Mouse (Mus musculus) midbrain, embryonic 14.5 days (tissue): ENCODE measurements at regions not wholly inside any gene's neighbourhood (a gene's known extent, or its start where the extent isn't known, plus 50 kb on each side); places are given as distances from the start of the nearest gene placed in this dataset.

Experiments
- ATAC-seq: fragments of 200-750 bp; cut with Nextera tagmentation; 2 replicates; pipeline ENCODE4 v1.8.0; 2017; ENCODE audit warnings: moderate number of reproducible peaks, moderate library complexity; ENCODE audit not compliant: low FRiP score, low TSS enrichment
- DNase-seq: peaks from one replicate; pipeline ENCODE4 v3.0.0-alpha.2; 2015
- H3K27ac ChIP-seq: fragments of 300-500 bp; sonication (generic); replicated peaks from 2 replicates; pipeline ENCODE4 v1.5.1; 2014; ENCODE audit warnings: mild to moderate bottlenecking, low read depth, low read length, moderate library complexity
- H3K27me3 ChIP-seq: fragments of 300-500 bp; sonication (generic); 2 replicates; pipeline ENCODE4 v1.6.1; 2014; ENCODE audit warnings: low read length, control low read depth, mixed read lengths; ENCODE audit not compliant: control insufficient read depth, insufficient read depth
- H3K36me3 ChIP-seq: fragments of 300-500 bp; sonication (generic); 2 replicates; pipeline ENCODE4 v1.6.1; 2014; ENCODE audit warnings: low read length, control low read depth; ENCODE audit not compliant: control insufficient read depth, insufficient read depth
- H3K4me1 ChIP-seq: fragments of 300-500 bp; sonication (generic); 2 replicates; pipeline ENCODE4 v1.6.1; 2014; ENCODE audit warnings: mild to moderate bottlenecking, antibody characterized with exemption, low read length, control low read depth; ENCODE audit not compliant: control insufficient read depth, insufficient read depth
- H3K4me2 ChIP-seq: fragments of 300-500 bp; sonication (generic); 2 replicates; pipeline ENCODE4 v1.6.1; 2014; ENCODE audit warnings: mild to moderate bottlenecking, low read length, moderate library complexity
- H3K4me3 ChIP-seq: fragments of 300-500 bp; sonication (generic); replicated peaks from 2 replicates; pipeline ENCODE4 v1.5.1; 2014; ENCODE audit warnings: low read depth, low read length
- H3K9ac ChIP-seq: fragments of 300-500 bp; sonication (generic); replicated peaks from 2 replicates; pipeline ENCODE4 v1.6.1; 2014; ENCODE audit warnings: mild to moderate bottlenecking, low read length, moderate library complexity
- H3K9me3 ChIP-seq: fragments of 300-500 bp; sonication (generic); 2 replicates; pipeline ENCODE4 v1.6.1; 2016; ENCODE audit warnings: low read length, control low read depth, mixed read lengths; ENCODE audit not compliant: control insufficient read depth
- WGBS: fragments of 180-500 bp; shearing (Covaris S2); extraction: QIAGEN DNeasy Blood & Tissue Kit; methylation state at CpG from one replicate; pipeline ENCODE4 v1.1.7; 2014; 5-methylcytosine and 5-hydroxymethylcytosine counted together

- Histone ChIP-seq H3K9me3 (no peaks in the 10 kb centered on the region), H3K4me1 (peaks cover 12% of the 10 kb centered on the region), H3K27ac (no peak overlapping the region), H3K9ac (no peak overlapping the region), H3K27me3 (no peaks in the 10 kb centered on the region), H3K36me3 (no peaks in the 10 kb centered on the region), H3K4me3 (no peak overlapping the region), H3K4me2 (no peak overlapping the region)
- ATAC-seq (no peak), DNase-seq (no peak)
- 87% methylated on average over 9 of the region's 9 CpGs for WGBS
These were observed 61.7 kb upstream of the Foxn3 start for GRCm38 (mm10) chr12:99625094-99625493.

GRCm38 (mm10) chr12:99622238-99622637 is 58.9 kb upstream of the Foxn3 start:
- no peaks in the 10 kb centered on the region for H3K9me3 ChIP-seq
- no peak for DNase-seq
- ATAC-seq = no peak
- H3K27ac ChIP-seq = no peak overlapping the region
- 86% methylated on average over 2 of the region's 2 CpGs for WGBS
- H3K4me3 ChIP-seq = no peak overlapping the region
- no peaks in the 10 kb centered on the region for H3K27me3 ChIP-seq
- no peak overlapping the region for H3K9ac ChIP-seq
- no peaks in the 10 kb centered on the region for H3K36me3 ChIP-seq
- H3K4me1 ChIP-seq = peaks cover 7% of the 10 kb centered on the region; the same call in 1 of the 2 replicates
- H3K4me2 ChIP-seq = no peak overlapping the region

GRCm38 (mm10) chr12:99617241-99617804 is 53.9 kb upstream of the Foxn3 start:
- Histone ChIP-seq H3K9me3 (no peaks in the 10 kb centered on the region), H3K4me1 (no peaks in the 10 kb centered on the region), H3K9ac (no peak overlapping the region), H3K4me2 (no peak overlapping the region), H3K27me3 (no peaks in the 10 kb centered on the region), H3K27ac (no peak overlapping the region), H3K4me3 (no peak overlapping the region), H3K36me3 (no peaks in the 10 kb centered on the region)
- 67% methylated on average over 14 of the region's 14 CpGs for WGBS
- no peak for DNase-seq
- no peak for ATAC-seq

- no peak overlapping the region for H3K4me2 ChIP-seq
- no peak overlapping the region for H3K27ac ChIP-seq
- H3K4me1 ChIP-seq = no peaks in the 10 kb centered on the region
- H3K36me3 ChIP-seq = no peaks in the 10 kb centered on the region
- 69% methylated on average over 6 of the region's 6 CpGs for WGBS
- no peak overlapping the region for H3K4me3 ChIP-seq
- H3K27me3 ChIP-seq = no peaks in the 10 kb centered on the region
- no peak overlapping the region for H3K9ac ChIP-seq
- no peaks in the 10 kb centered on the region for H3K9me3 ChIP-seq
- DNase-seq = no peak
- ATAC-seq = no peak
These were observed 51.0 kb upstream of the Foxn3 start for GRCm38 (mm10) chr12:99614420-99614819.
